Mouse (Mus musculus) monocyte, adult 59 days (primary cell): ENCODE measurements around the gene Pax6. TPM values are rescaled to one million over a fixed set of nuclear protein-coding genes. Genes with fewer than 3 reads are reported as not detected.

Source experiments
- total RNA-seq, 2 experiments: library from RNA; stranded (reverse); gene quantifications; one replicate each; pipeline ENCODE4 v1.2.4; 2023

The Pax6 gene
- not detected for total RNA-seq

GRCm38 (mm10) chr2:105668271-105669270 is at the start of gene Pax6:
TSS of gene Pax6 (plus strand) at chr2:105668900.

Other genes with a start within 250 kb of the Pax6 start
- gene Elp4, start 235.7 kb downstream of the Pax6 start, total RNA-seq: 1 to 10 TPM; 6.1 to 7.5 TPM
- gene Immp1l, start 235.7 kb downstream of the Pax6 start, total RNA-seq: 10 to 100 TPM in 1 of 2 experiments, 1 to 10 TPM in 1; 9.0 to 14.0 TPM